ENCODE assay signal across 8 mouse cellular contexts in genomic region chr7:59228866-59229182, GRCm38 (mm10). TPM values are rescaled to one million over a fixed set of nuclear protein-coding genes. Genes with fewer than 3 reads are reported as not detected.
DNase-seq lines count a peak whose midpoint lies in the region; ATAC-seq and TF ChIP-seq lines count a peak whose summit lies in the region.

No protein-coding gene starts in this region.

- in situ Hi-C loops in CH12.LX (cut with MboI; ENCODE audit: low pct_ligation_motif_present, low pct_unique_long_range_greater_than_20kb, low sequenced_read_pairs) = no loop called here

- peak; percentile 66 for TF ChIP-seq CTCF in heart, adult 2 months (IDR thresholded peaks at IDR 0.05)
- TF ChIP-seq CTCF in CH12.LX (conservative IDR thresholded peaks at IDR 0.05 in 1 of 2, IDR thresholded peaks at IDR 0.05 in 1 of 2; ENCODE audit: low read depth in 2 of 2, low read length in 2 of 2) = peak in 1 of 2 experiments; percentile 30; a peak in 1 of 4 replicates

- H3K4me3 ChIP-seq in heart, adult 2 months = peak overlapping the region; percentile 86
- H3K4me3 ChIP-seq in CH12.LX (replicated peaks in 1 of 3; ENCODE audit: low read depth in 2 of 3, low read length in 2 of 3, poor library complexity in 1 of 3) = peak overlapping the region; percentile 60 to 98 (median 94)
- peak overlapping the region; percentile 94 for H3K4me3 ChIP-seq in forebrain, embryonic 14.5 days (ENCODE audit: low read depth, low read length)
- H3K4me3 ChIP-seq in liver, embryonic 16.5 days (ENCODE audit: low read depth, low read length) = peak overlapping the region; percentile 99

- peak overlapping the region; percentile 83 for H3K9ac ChIP-seq in heart, adult 2 months (ENCODE audit: low read depth, low read length)
- H3K9ac ChIP-seq in CH12.LX (ENCODE audit: insufficient read depth, low read depth) = peak overlapping the region; percentile 92
- H3K9ac ChIP-seq in forebrain, embryonic 14.5 days (ENCODE audit: low read length) = peak overlapping the region; percentile 98
- H3K9ac ChIP-seq in liver, embryonic 16.5 days (ENCODE audit: low read depth, low read length) = peak overlapping the region; percentile 98

- peak overlapping the region; percentile 96 for H3K27ac ChIP-seq in heart, adult 2 months
- peak overlapping the region; percentile 94 for H3K27ac ChIP-seq in CH12.LX (ENCODE audit: insufficient read depth, low read depth)
- H3K27ac ChIP-seq in forebrain, embryonic 14.5 days (ENCODE audit: low read depth, low read length) = peak overlapping the region; percentile 98
- H3K27ac ChIP-seq in liver, embryonic 16.5 days (ENCODE audit: low read length) = peak overlapping the region; percentile 96

- ATAC-seq in forebrain, embryonic 14.5 days = peak; percentile 77
- peak; percentile 49 for ATAC-seq in liver, embryonic 16.5 days (ENCODE audit: low read depth)

- no peaks in the 10 kb centered on the region for H3K9me3 ChIP-seq in CH12.LX (replicated peaks; ENCODE audit: low read length)
- H3K9me3 ChIP-seq in forebrain, embryonic 14.5 days (replicated peaks; ENCODE audit: control insufficient read depth, low read length) = no peaks in the 10 kb centered on the region
- no peaks in the 10 kb centered on the region for H3K9me3 ChIP-seq in liver, embryonic 16.5 days (replicated peaks; ENCODE audit: control insufficient read depth, low read length)

- H3K27me3 ChIP-seq in heart, adult 2 months (ENCODE audit: control insufficient read depth, insufficient read depth, low read length) = no peaks in the 10 kb centered on the region
- no peaks in the 10 kb centered on the region for H3K27me3 ChIP-seq in CH12.LX (replicated peaks)
- no peaks in the 10 kb centered on the region for H3K27me3 ChIP-seq in forebrain, embryonic 14.5 days (replicated peaks; ENCODE audit: control insufficient read depth, insufficient read depth, low read length)
- no peaks in the 10 kb centered on the region for H3K27me3 ChIP-seq in liver, embryonic 16.5 days (ENCODE audit: control insufficient read depth, insufficient read depth, low read depth, low read length)

- DNase-seq in heart, adult 2 months = no peak
- no peak for DNase-seq in heart, adult 11 months
- no peak for DNase-seq in CH12.LX (ENCODE audit: extremely low read depth)
- DNase-seq in forebrain, embryonic 14.5 days (ENCODE audit: low spot score) = no peak
- no peak for DNase-seq in adrenal gland, postnatal 25 days
- DNase-seq in embryo, embryonic 10 days (ENCODE audit: low spot score) = no peak
- DNase-seq in cerebellum, adult 11-12 months = no peak

- TF ChIP-seq POLR2A in heart, adult 2 months (IDR thresholded peaks at IDR 0.05; ENCODE audit: insufficient read depth, low read depth, low read length) = no peak
- TF ChIP-seq POLR2A in CH12.LX (IDR thresholded peaks at IDR 0.05; ENCODE audit: low read depth, low read length) = no peak

- under 1% methylated on average over 39 of the region's 39 CpGs for WGBS in heart, adult 2 months
- under 1% methylated on average over 39 of the region's 39 CpGs for WGBS in forebrain, embryonic 14.5 days
- 0% methylated on average over 39 of the region's 39 CpGs for WGBS in liver, embryonic 16.5 days (ENCODE audit: insufficient replicate concordance)

- no peak for TF ChIP-seq EP300 in heart, adult 2 months (IDR thresholded peaks at IDR 0.05; ENCODE audit: insufficient read depth, low read depth, low read length)
- TF ChIP-seq EP300 in CH12.LX (IDR thresholded peaks at IDR 0.05; ENCODE audit: low read length) = no peak

- intact Hi-C loops in heart, adult 2 months (cut with DNase I) = no loop called here

- H3K4me2 ChIP-seq in CH12.LX (ENCODE audit: insufficient read depth, low read depth, poor library complexity, severe bottlenecking) = no peak overlapping the region
- peak overlapping the region; percentile 58 for H3K4me2 ChIP-seq in forebrain, embryonic 14.5 days (ENCODE audit: low read length)
- H3K4me2 ChIP-seq in liver, embryonic 16.5 days (ENCODE audit: low read depth, low read length) = peak overlapping the region; percentile 69

- peaks cover 3% of the 10 kb centered on the region for H3K4me1 ChIP-seq in heart, adult 2 months (ENCODE audit: control insufficient read depth, insufficient read depth, low read length)
- 0 out of 4 replicates have a peak, but pooled peaks cover 0 to under 1% of the 10 kb centered on the region in 2 experiments for H3K4me1 ChIP-seq in CH12.LX (ENCODE audit: control insufficient read depth in 1 of 2, insufficient read depth in 2 of 2)
- H3K4me1 ChIP-seq in forebrain, embryonic 14.5 days (ENCODE audit: control insufficient read depth, insufficient read depth, low read length) = peaks cover 14% of the 10 kb centered on the region
- peaks cover 5% of the 10 kb centered on the region; the same call in 1 of the 2 replicates for H3K4me1 ChIP-seq in liver, embryonic 16.5 days (ENCODE audit: control insufficient read depth, low read depth, low read length)

- dilution Hi-C loops in CH12.LX (cut with MboI; ENCODE audit: extremely low pct_ligation_motif_present, extremely low pct_unique_long_range_greater_than_20kb, low sequenced_read_pairs) = no loop called here

- peaks cover 13% of the 10 kb centered on the region for H3K36me3 ChIP-seq in heart, adult 2 months (ENCODE audit: control insufficient read depth, insufficient read depth, low read length)
- H3K36me3 ChIP-seq in CH12.LX (replicated peaks in 1 of 2; ENCODE audit: control insufficient read depth in 1 of 2, insufficient read depth in 1 of 2, low read length in 1 of 2) = no peaks in the 10 kb centered on the region
- H3K36me3 ChIP-seq in forebrain, embryonic 14.5 days (ENCODE audit: control insufficient read depth, insufficient read depth, low read length) = no peaks in the 10 kb centered on the region
- no peaks in the 10 kb centered on the region for H3K36me3 ChIP-seq in liver, embryonic 16.5 days (ENCODE audit: control insufficient read depth, insufficient read depth)

- no peaks in the 10 kb centered on the region; the same call in 1 of the 2 replicates for H3K79me2 ChIP-seq in heart, adult 2 months (replicated peaks; ENCODE audit: control insufficient read depth, insufficient read depth, low read length)
- H3K79me2 ChIP-seq in CH12.LX (replicated peaks; ENCODE audit: control insufficient read depth, extremely low read depth, insufficient read depth, poor library complexity, severe bottlenecking) = peaks cover 28% of the 10 kb centered on the region

- no peak for TF ChIP-seq RAD21 in CH12.LX (IDR thresholded peaks at IDR 0.05; ENCODE audit: low read depth, low read length)

TF ChIP-seq in CH12.LX, 34 proteins besides CTCF, POLR2A, EP300 and RAD21:
- TF ChIP-seq MAFK (IDR thresholded peaks at IDR 0.05; ENCODE audit: insufficient replicate concordance, low read length) (no peak), UBTF (IDR thresholded peaks at IDR 0.05; ENCODE audit: low read depth, low read length) (0 out of 2 replicates have a peak, but pooled peaks have one; percentile 19)

RNA-seq across cellular contexts. Expression of gene Ube3a, which starts 0.3 kb away (rescaled TPM):
- total RNA-seq in heart, adult 2 months (2021) = 100 to 1,000 TPM; 128 to 136 TPM
- polyA plus RNA-seq in heart, adult 2 months (2012; rRNA removed) = 27.3 and 38.4 TPM in 2 replicates
- total RNA-seq in CH12.LX (2012; rRNA removed) (80.2 and 83.3 TPM in 2 replicates), CH12.LX (2014; rRNA removed) (45.5 and 59.9 TPM in 2 replicates)
- polyA plus RNA-seq in CH12.LX (2012; ENCODE audit: insufficient read length, low read depth) = 34.3 and 35.6 TPM in 2 replicates
- 141 and 166 TPM in 2 replicates for polyA plus RNA-seq in forebrain, embryonic 14.5 days (2014; fragmentation: Nextera tagmentation; extraction: Ambion mirVana)
- 38.4 and 45.8 TPM in 2 replicates for polyA plus RNA-seq in liver, embryonic 16.5 days (2015; fragmentation: Nextera tagmentation; extraction: Ambion mirVana)
- 123 and 184 TPM in 2 replicates for total RNA-seq in adrenal gland, postnatal 25 days (2021)
